24 mouse cellular contexts compared by ENCODE assay signal in genomic region chr14:100530217-100530616, GRCm38 (mm10).
A peak's percentile ranks its signal among the peaks of the same experiment; 100 is the strongest.
DNase-seq lines count a peak whose midpoint lies in the region; ATAC-seq and TF ChIP-seq lines count a peak whose summit lies in the region.
"Had no signal": no experiment of that assay in that cellular context is flagged by ENCODE, and none has a peak within 500 bp of the region (broad histone marks: within the 10 kb centered on the region; RNA-seq: fewer than 3 reads in every experiment).

No protein-coding gene starts in this region.

- H3K4me2 ChIP-seq in lung, postnatal 0 days (replicated peaks; ENCODE audit: low read depth, low read length) = no peak overlapping the region
- H3K4me2 ChIP-seq in intestine, embryonic 16.5 days (ENCODE audit: low read depth, low read length) = no peak overlapping the region
- H3K4me2 ChIP-seq: forebrain, embryonic 12.5 days; heart, embryonic 13.5 days; limb, embryonic 15.5 days; liver, embryonic 13.5 days; midbrain, embryonic 13.5 days; stomach, embryonic 15.5 days had no signal

- WGBS in lung, postnatal 0 days = 73% methylated on average over 2 of the region's 2 CpGs
- 79% methylated on average over 2 of the region's 2 CpGs for WGBS in intestine, embryonic 16.5 days

- no peak for ATAC-seq in lung, postnatal 0 days
- peak; percentile 60 for ATAC-seq in intestine, embryonic 16.5 days
- ATAC-seq: hindbrain, embryonic 16.5 days; midbrain, embryonic 13.5 days had no signal

- H3K27ac ChIP-seq in lung, postnatal 0 days (ENCODE audit: low read length) = no peak overlapping the region
- H3K27ac ChIP-seq in intestine, embryonic 16.5 days (ENCODE audit: low read length) = no peak overlapping the region
- H3K27ac ChIP-seq: forebrain, embryonic 12.5 days; heart, embryonic 13.5 days; limb, embryonic 10.5 days; limb, embryonic 15.5 days; liver, embryonic 13.5 days; midbrain, embryonic 13.5 days; stomach, embryonic 15.5 days had no signal

- no peak for TF ChIP-seq CTCF in lung, postnatal 0 days (IDR thresholded peaks at IDR 0.05)

- H3K4me1 ChIP-seq in lung, postnatal 0 days (ENCODE audit: insufficient read depth, low read depth, low read length) = no peaks in the 10 kb centered on the region
- H3K4me1 ChIP-seq in intestine, embryonic 16.5 days (ENCODE audit: control insufficient read depth, insufficient read depth, low read length) = no peaks in the 10 kb centered on the region
- H3K4me1 ChIP-seq: forebrain, embryonic 12.5 days; heart, embryonic 13.5 days; limb, embryonic 10.5 days; limb, embryonic 15.5 days; liver, embryonic 13.5 days; midbrain, embryonic 13.5 days; stomach, embryonic 15.5 days had no signal

- TF ChIP-seq EP300 in lung, postnatal 0 days (IDR thresholded peaks at IDR 0.05) = no peak

- no peaks in the 10 kb centered on the region for H3K27me3 ChIP-seq in lung, postnatal 0 days (replicated peaks; ENCODE audit: insufficient read depth, low read length)
- no peaks in the 10 kb centered on the region for H3K27me3 ChIP-seq in intestine, embryonic 16.5 days (replicated peaks; ENCODE audit: control insufficient read depth, insufficient read depth, low read length)
- H3K27me3 ChIP-seq: forebrain, embryonic 12.5 days; heart, embryonic 13.5 days; limb, embryonic 15.5 days; liver, embryonic 13.5 days; midbrain, embryonic 13.5 days; stomach, embryonic 15.5 days had no signal

- DNase-seq in gastrocnemius, adult 18-20 months (ENCODE audit: low spot score) = peak; percentile 2
- no peak for DNase-seq in gastrocnemius, adult 8-10 months (ENCODE audit: low spot score in 2 of 2)
- DNase-seq in lung, postnatal 0 days (ENCODE audit: low spot score) = peak; percentile 5
- no peak for DNase-seq in lung, postnatal 36 days
- no peak for DNase-seq in heart, postnatal 14 days
- DNase-seq in embryo, embryonic 9.5 days (ENCODE audit: extremely low spot score) = no peak
- DNase-seq: adrenal gland, adult 2 months; adrenal gland, postnatal 36 days; cerebellum, adult 18-20 months; cerebellum, postnatal 10 days; kidney, adult 9 months; kidney, postnatal 14 days; layer of hippocampus, adult 9-11 months; liver, embryonic 13.5 days; lung, postnatal 14 days had no signal

- no peak overlapping the region for H3K4me3 ChIP-seq in lung, postnatal 0 days (ENCODE audit: low read depth, low read length)
- H3K4me3 ChIP-seq in intestine, embryonic 16.5 days (ENCODE audit: low read length) = no peak overlapping the region
- H3K4me3 ChIP-seq: erythroblast, embryonic 14.5 days; forebrain, embryonic 12.5 days; heart, embryonic 13.5 days; limb, embryonic 10.5 days; limb, embryonic 15.5 days; liver, embryonic 13.5 days; midbrain, embryonic 13.5 days; stomach, embryonic 15.5 days had no signal

- intact Hi-C loops in heart, postnatal 14 days (cut with DNase I) = no loop called here

- H3K36me3 ChIP-seq in lung, postnatal 0 days (ENCODE audit: insufficient read depth, low read length) = no peaks in the 10 kb centered on the region
- no peaks in the 10 kb centered on the region for H3K36me3 ChIP-seq in intestine, embryonic 16.5 days (ENCODE audit: control insufficient read depth, insufficient read depth, low read length)
- H3K36me3 ChIP-seq: forebrain, embryonic 12.5 days; heart, embryonic 13.5 days; limb, embryonic 10.5 days; limb, embryonic 15.5 days; liver, embryonic 13.5 days; midbrain, embryonic 13.5 days; stomach, embryonic 15.5 days had no signal

- H3K9ac ChIP-seq in lung, postnatal 0 days (replicated peaks; ENCODE audit: low read depth) = no peak overlapping the region
- no peak overlapping the region for H3K9ac ChIP-seq in intestine, embryonic 16.5 days (ENCODE audit: low read depth, low read length)
- H3K9ac ChIP-seq: forebrain, embryonic 12.5 days; heart, embryonic 13.5 days; limb, embryonic 15.5 days; liver, embryonic 13.5 days; midbrain, embryonic 13.5 days; stomach, embryonic 15.5 days had no signal

- no peaks in the 10 kb centered on the region for H3K9me3 ChIP-seq in lung, postnatal 0 days (ENCODE audit: low read length)
- no peaks in the 10 kb centered on the region for H3K9me3 ChIP-seq in intestine, embryonic 16.5 days (ENCODE audit: control insufficient read depth, low read length)
- H3K9me3 ChIP-seq: forebrain, embryonic 12.5 days; heart, embryonic 13.5 days; limb, embryonic 10.5 days; limb, embryonic 15.5 days; liver, embryonic 13.5 days; midbrain, embryonic 13.5 days; stomach, embryonic 15.5 days had no signal

Comparison
In these comparisons a context has a peak if more than half of its experiments do, and no peak if none do; other contexts are left out.
1. DNase-seq: peak in gastrocnemius, adult 18-20 months (single experiment) and lung, postnatal 0 days (single experiment); none in gastrocnemius, adult 8-10 months (0 of 2), lung, postnatal 36 days (single experiment), heart, postnatal 14 days (0 of 2) and embryo, embryonic 9.5 days (single experiment).